8 mouse cellular contexts compared by ENCODE assay signal in the genomic region with DNA sequence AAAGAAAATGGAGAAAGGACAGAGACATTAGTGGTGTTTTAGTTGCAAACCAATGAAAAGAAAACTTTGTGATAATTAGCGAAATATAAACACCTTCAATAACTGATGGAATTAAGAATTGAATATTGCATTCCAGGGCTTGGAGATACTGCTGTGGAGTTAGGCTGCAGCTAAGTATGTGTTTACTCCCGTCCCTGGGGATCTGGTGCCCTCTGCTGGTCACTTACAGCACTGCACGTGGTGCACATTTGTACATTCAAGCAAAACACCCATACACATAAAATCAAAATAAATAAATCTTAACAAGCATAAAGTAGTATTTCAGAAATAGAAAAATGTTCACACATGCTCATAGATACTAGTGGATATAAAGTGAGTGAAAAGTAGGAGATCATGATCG.
DNase-seq lines count a peak whose midpoint lies in the region; ATAC-seq and TF ChIP-seq lines count a peak whose summit lies in the region.

No protein-coding gene starts in this region.

- peak; percentile 94 for TF ChIP-seq CTCF in liver, embryonic 14.5 days (IDR thresholded peaks at IDR 0.05; ENCODE audit: low read depth)

- no peaks in the 10 kb centered on the region for H3K9me3 ChIP-seq in liver, embryonic 14.5 days (ENCODE audit: control insufficient read depth, low read length)
- H3K9me3 ChIP-seq in neural tube, embryonic 13.5 days: no peaks in the 10 kb centered on the region

- TF ChIP-seq EP300 in liver, embryonic 14.5 days (IDR thresholded peaks at IDR 0.05; ENCODE audit: low read depth): no peak

- H3K4me1 ChIP-seq in liver, embryonic 14.5 days (replicated peaks; ENCODE audit: control insufficient read depth in 2 of 2, insufficient read depth in 2 of 2, low read length in 1 of 2): no peaks in the 10 kb centered on the region
- H3K4me1 ChIP-seq in neural tube, embryonic 13.5 days (replicated peaks): 0 out of 2 replicates have a peak, but pooled peaks cover 5% of the 10 kb centered on the region

- no peaks in the 10 kb centered on the region for H3K27me3 ChIP-seq in liver, embryonic 14.5 days (ENCODE audit: control insufficient read depth, insufficient read depth, low read length)
- H3K27me3 ChIP-seq in neural tube, embryonic 13.5 days: no peaks in the 10 kb centered on the region

- H3K27ac ChIP-seq in liver, embryonic 14.5 days: no peak overlapping the region
- H3K27ac ChIP-seq in neural tube, embryonic 13.5 days (replicated peaks): no peak overlapping the region

- no peak overlapping the region for H3K9ac ChIP-seq in liver, embryonic 14.5 days (replicated peaks)
- no peak overlapping the region for H3K9ac ChIP-seq in neural tube, embryonic 13.5 days

- H3K4me3 ChIP-seq in liver, embryonic 14.5 days (ENCODE audit: insufficient read depth in 1 of 2, low read depth in 2 of 2, low read length in 2 of 2): no peak overlapping the region
- no peak overlapping the region for H3K4me3 ChIP-seq in neural tube, embryonic 13.5 days

- no peak for ATAC-seq in liver, embryonic 14.5 days (ENCODE audit: insufficient read depth)
- peak; percentile 77 for ATAC-seq in neural tube, embryonic 13.5 days (ENCODE audit: low read depth)

- H3K4me2 ChIP-seq in liver, embryonic 14.5 days (ENCODE audit: low read depth): no peak overlapping the region
- no peak overlapping the region for H3K4me2 ChIP-seq in neural tube, embryonic 13.5 days

- WGBS in liver, embryonic 14.5 days (ENCODE audit: insufficient replicate concordance): 12% methylated on average over 4 of the region's 4 CpGs
- WGBS in neural tube, embryonic 13.5 days: 19% methylated on average over 4 of the region's 4 CpGs

- DNase-seq in 3T3-L1 (ENCODE audit: low read depth, low spot score) (peak; percentile 86), ZHBTc4 (ENCODE audit: low read depth, low spot score) (peak; percentile 73)
- DNase-seq in cerebellum, postnatal 36 days: peak; percentile 77 to 82
- peak; percentile 87 for DNase-seq in gastrocnemius, postnatal 10 days
- peak; percentile 76 for DNase-seq in kidney, postnatal 14 days
- peak; percentile 18 to 36 (median 27) for DNase-seq in liver, embryonic 14.5 days (ENCODE audit: low read depth in 3 of 3, low spot score in 3 of 3)
- DNase-seq in testis, postnatal 10 days (ENCODE audit: low spot score): peak; percentile 91

- no peaks in the 10 kb centered on the region for H3K36me3 ChIP-seq in liver, embryonic 14.5 days (replicated peaks; ENCODE audit: control insufficient read depth, insufficient read depth, low read depth)
- H3K36me3 ChIP-seq in neural tube, embryonic 13.5 days: no peaks in the 10 kb centered on the region

Comparison
In these comparisons a context has a peak if more than half of its experiments do, and no peak if none do; other contexts are left out.
1. DNase-seq: peak in every context shown above with its lines; median percentile 91 in testis, postnatal 10 days; 87 in gastrocnemius, postnatal 10 days; 86 in 3T3-L1; 80 in cerebellum, postnatal 36 days; 76 in kidney, postnatal 14 days; 73 in ZHBTc4; 27 in liver, embryonic 14.5 days.